In the genomic region with DNA sequence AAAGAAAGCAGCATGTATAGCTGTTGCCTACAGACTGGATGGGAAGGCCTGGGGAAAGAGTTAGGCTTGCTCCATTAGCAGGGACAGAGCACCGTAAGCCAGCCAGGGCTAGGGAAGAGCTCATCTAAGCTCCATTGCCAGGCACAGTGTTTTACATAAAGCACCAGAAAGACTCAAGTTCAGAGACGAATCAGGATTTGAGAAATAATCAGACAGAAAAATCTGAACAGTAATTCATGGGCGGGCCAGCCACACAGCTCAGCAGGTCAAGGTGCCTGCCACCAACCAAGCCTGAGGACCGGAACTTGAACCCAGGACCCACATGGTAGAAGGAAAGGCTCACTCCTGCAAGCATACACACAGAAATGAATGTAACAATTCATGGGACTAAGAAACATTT, we compare ENCODE assay signal across 11 mouse cellular contexts. TPM values are rescaled to one million over a fixed set of nuclear protein-coding genes. Genes with fewer than 3 reads are reported as not detected.
DNase-seq lines count a peak whose midpoint lies in the region; ATAC-seq and TF ChIP-seq lines count a peak whose summit lies in the region.
"Had no signal": no experiment of that assay in that cellular context is flagged by ENCODE, and none has a peak within 500 bp of the region (broad histone marks: within the 10 kb centered on the region; RNA-seq: fewer than 3 reads in every experiment).

No protein-coding gene starts in this region.

- intact Hi-C loops in heart, postnatal 36 days (cut with DNase I): loop anchor here (2.0 kb wide), 1 partner anchor 13 kb away; no protein-coding TSS in a partner anchor

- no peaks in the 10 kb centered on the region for H3K9me3 ChIP-seq in heart, embryonic 11.5 days (replicated peaks; ENCODE audit: control insufficient read depth, low read length)
- H3K9me3 ChIP-seq in hindbrain, embryonic 10.5 days: no peaks in the 10 kb centered on the region
- H3K9me3 ChIP-seq in midbrain, embryonic 12.5 days: no peaks in the 10 kb centered on the region

- WGBS in heart, embryonic 11.5 days (ENCODE audit: insufficient replicate concordance): 59% methylated on average over 4 of the region's 4 CpGs
- 80% methylated on average over 4 of the region's 4 CpGs for WGBS in hindbrain, embryonic 10.5 days
- 70% methylated on average over 4 of the region's 4 CpGs for WGBS in midbrain, embryonic 12.5 days
- 85% methylated on average over 4 of the region's 4 CpGs for WGBS in thymus, adult 2 months

- H3K9ac ChIP-seq in heart, embryonic 11.5 days (ENCODE audit: low read depth, low read length): 0 out of 2 replicates have a peak overlapping the region, but pooled peaks have one; percentile 2
- H3K9ac ChIP-seq in midbrain, embryonic 12.5 days (replicated peaks): no peak overlapping the region; the same call in 1 of the 2 replicates

- H3K27me3 ChIP-seq in heart, embryonic 11.5 days (ENCODE audit: control insufficient read depth, insufficient read depth, low read length): no peaks in the 10 kb centered on the region
- no peaks in the 10 kb centered on the region for H3K27me3 ChIP-seq in hindbrain, embryonic 10.5 days (ENCODE audit: insufficient read depth, poor library complexity, severe bottlenecking)
- H3K27me3 ChIP-seq in midbrain, embryonic 12.5 days: no peaks in the 10 kb centered on the region
- H3K27me3 ChIP-seq in thymus, adult 2 months (ENCODE audit: control insufficient read depth, insufficient read depth, low read length): peaks cover 20% of the 10 kb centered on the region

- H3K4me2 ChIP-seq in heart, embryonic 11.5 days: peak overlapping the region; percentile 72
- peak overlapping the region; percentile 54 for H3K4me2 ChIP-seq in midbrain, embryonic 12.5 days (replicated peaks)

- H3K27ac ChIP-seq in heart, embryonic 11.5 days (ENCODE audit: low read depth, low read length): no peak overlapping the region
- H3K27ac ChIP-seq in hindbrain, embryonic 10.5 days: no peak overlapping the region
- H3K27ac ChIP-seq in midbrain, embryonic 12.5 days (replicated peaks): no peak overlapping the region
- H3K27ac ChIP-seq in thymus, adult 2 months (ENCODE audit: control insufficient read depth, insufficient read depth, low read length): no peak overlapping the region

- no peak for TF ChIP-seq POLR2A in brain, embryonic 14.5 days (IDR thresholded peaks at IDR 0.05; ENCODE audit: borderline replicate concordance, extremely low read depth, insufficient read depth, insufficient read length, poor library complexity, severe bottlenecking)
- TF ChIP-seq POLR2A in thymus, adult 2 months (IDR thresholded peaks at IDR 0.05; ENCODE audit: control insufficient read depth, extremely low read depth, insufficient read depth, low read length, poor library complexity): no peak

- ATAC-seq in heart, embryonic 11.5 days (replicated peaks; ENCODE audit: insufficient number of reproducible peaks, low FRiP score, low TSS enrichment): no peak
- no peak for ATAC-seq in midbrain, embryonic 12.5 days (ENCODE audit: low FRiP score, low read depth)
- ATAC-seq in cerebellum, adult (ENCODE audit: insufficient number of reproducible peaks, low FRiP score, low TSS enrichment): no peak

- no peak for DNase-seq in heart, postnatal 36 days
- peak; percentile 32 for DNase-seq in brain, embryonic 14.5 days (ENCODE audit: low read depth)
- no peak for DNase-seq in hindbrain, embryonic 10.5 days (ENCODE audit: low spot score)
- no peak for DNase-seq in thymus, adult 2 months
- DNase-seq in thymus, postnatal 36 days: no peak
- DNase-seq: cerebellum, adult 18-20 months had no signal

- no peaks in the 10 kb centered on the region for H3K36me3 ChIP-seq in heart, embryonic 11.5 days (ENCODE audit: control insufficient read depth, insufficient read depth, low read length)
- H3K36me3 ChIP-seq in hindbrain, embryonic 10.5 days: no peaks in the 10 kb centered on the region
- H3K36me3 ChIP-seq in midbrain, embryonic 12.5 days: no peaks in the 10 kb centered on the region
- no peaks in the 10 kb centered on the region for H3K36me3 ChIP-seq in thymus, adult 2 months (ENCODE audit: control insufficient read depth, insufficient read depth, low read length)

- peak overlapping the region; percentile 95 for H3K4me3 ChIP-seq in heart, embryonic 11.5 days (ENCODE audit: low read depth, low read length)
- H3K4me3 ChIP-seq in hindbrain, embryonic 10.5 days: peak overlapping the region; percentile 91
- H3K4me3 ChIP-seq in midbrain, embryonic 12.5 days: 0 out of 2 replicates have a peak overlapping the region, but pooled peaks have one; percentile 91
- H3K4me3 ChIP-seq in thymus, adult 2 months (ENCODE audit: control insufficient read depth, insufficient read depth, low read length): no peak overlapping the region

- H3K4me1 ChIP-seq in heart, embryonic 11.5 days (ENCODE audit: control insufficient read depth, insufficient read depth, low read length): peaks cover 51% of the 10 kb centered on the region
- H3K4me1 ChIP-seq in hindbrain, embryonic 10.5 days (replicated peaks): peaks cover 41% of the 10 kb centered on the region
- H3K4me1 ChIP-seq in midbrain, embryonic 12.5 days: peaks cover 28% of the 10 kb centered on the region
- peaks cover 11% of the 10 kb centered on the region for H3K4me1 ChIP-seq in thymus, adult 2 months (replicated peaks; ENCODE audit: control insufficient read depth, insufficient read depth, low read length)

- no peak for TF ChIP-seq CTCF in brain, embryonic 14.5 days (IDR thresholded peaks at IDR 0.05; ENCODE audit: borderline replicate concordance, extremely low read depth, insufficient read depth, insufficient read length)
- no peak for TF ChIP-seq CTCF in thymus, adult 2 months (IDR thresholded peaks at IDR 0.05; ENCODE audit: borderline replicate concordance, control insufficient read depth, extremely low read depth, insufficient read depth, low read length, poor library complexity)

RNA-seq across cellular contexts. Expression of a gene that starts 3.5 kb away (rescaled TPM):
- polyA plus RNA-seq in heart, embryonic 11.5 days (2014; fragmentation: Nextera tagmentation; extraction: Ambion mirVana): 48.1 and 48.5 TPM in 2 replicates
- 10 to 100 TPM; 60.5 to 71.4 TPM for total RNA-seq in heart, postnatal 36 days (2021)
- polyA plus RNA-seq in brain, embryonic 14.5 days (2012; rRNA removed): 21.1 and 23.9 TPM in 2 replicates
- 31.6 and 42.8 TPM in 2 replicates for polyA plus RNA-seq in hindbrain, embryonic 10.5 days (2016; fragmentation: Nextera tagmentation; extraction: Ambion mirVana)
- 43.3 and 44.1 TPM in 2 replicates for polyA plus RNA-seq in midbrain, embryonic 12.5 days (2016; fragmentation: Nextera tagmentation; extraction: Ambion mirVana)
- 2.0 and 3.1 TPM in 2 replicates for polyA plus RNA-seq in thymus, adult 2 months (2012; rRNA removed)

RNA-seq across cellular contexts. Expression of a gene that starts 22.9 kb away (rescaled TPM):
- polyA plus RNA-seq in heart, embryonic 11.5 days (2014; fragmentation: Nextera tagmentation; extraction: Ambion mirVana): not detected in 2 replicates
- not detected for total RNA-seq in heart, postnatal 36 days (2021)
- polyA plus RNA-seq in brain, embryonic 14.5 days (2012; rRNA removed): not detected in 2 replicates
- polyA plus RNA-seq in hindbrain, embryonic 10.5 days (2016; fragmentation: Nextera tagmentation; extraction: Ambion mirVana): not detected in 2 replicates
- not detected in 2 replicates for polyA plus RNA-seq in midbrain, embryonic 12.5 days (2016; fragmentation: Nextera tagmentation; extraction: Ambion mirVana)
- not detected in 2 replicates for polyA plus RNA-seq in thymus, adult 2 months (2012; rRNA removed)
- polyA plus RNA-seq: large intestine, adult 2 months; liver, embryonic 16.5 days had no signal
